Mouse (Mus musculus) thymus, postnatal 0 days (tissue): ENCODE data around the gene Csf2rb2. TPM values are rescaled to one million over a fixed set of nuclear protein-coding genes. Genes with fewer than 3 reads are reported as not detected.
"Not testable (repeated sequence)": the region's sequence is repeated elsewhere in the genome, so short reads cannot be mapped to it uniquely, and the experiment has no call there.

Experiments used
- DNase-seq: peaks from one replicate; pipeline ENCODE4 v3.0.0-alpha.2; 2015; ENCODE audit warnings: low spot score
- polyA plus RNA-seq: library from polyadenylated mRNA; unstranded; fragments of >200 nt; fragmentation: Nextera tagmentation; extraction: Ambion mirVana; gene quantifications from 2 replicates; pipeline ENCODE4 v1.2.1, GENCODE M21; 2015

The Csf2rb2 gene
- polyA plus RNA-seq: 1.2 and 1.3 TPM in 2 replicates

DNA sequence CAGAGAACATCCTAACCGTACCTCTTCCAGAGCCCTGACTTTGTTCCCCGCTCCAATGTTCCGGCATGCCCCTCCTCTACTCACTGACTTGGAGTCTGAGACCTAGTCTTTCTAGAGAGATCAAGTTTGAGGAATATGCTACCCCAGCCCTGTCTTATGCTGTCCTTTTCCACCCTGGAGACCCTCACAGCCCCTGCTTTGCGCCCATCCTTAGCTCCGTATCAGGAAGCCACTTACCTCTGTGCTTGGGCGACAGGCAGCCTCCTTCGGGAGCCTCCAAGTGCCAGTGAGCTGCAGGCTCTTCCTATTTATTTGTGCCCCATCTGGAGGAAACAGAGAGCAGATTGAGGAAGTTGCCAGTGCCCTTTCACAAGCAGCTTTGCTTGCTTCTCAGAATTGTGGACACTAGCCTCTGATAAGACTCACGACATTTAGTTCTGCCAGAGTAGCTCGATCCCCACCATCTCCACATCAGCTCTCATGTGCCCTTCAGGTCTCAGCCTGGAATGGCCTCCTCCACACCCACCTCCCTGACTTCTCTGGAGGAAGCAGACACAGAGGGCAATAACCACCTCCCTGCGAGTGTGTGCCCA, at the start of gene Csf2rb2:
Gene Csf2rb2 (minus strand): TSS at position 381 of the 593 bp plus-strand sequence.
- no peak for DNase-seq

DNA sequence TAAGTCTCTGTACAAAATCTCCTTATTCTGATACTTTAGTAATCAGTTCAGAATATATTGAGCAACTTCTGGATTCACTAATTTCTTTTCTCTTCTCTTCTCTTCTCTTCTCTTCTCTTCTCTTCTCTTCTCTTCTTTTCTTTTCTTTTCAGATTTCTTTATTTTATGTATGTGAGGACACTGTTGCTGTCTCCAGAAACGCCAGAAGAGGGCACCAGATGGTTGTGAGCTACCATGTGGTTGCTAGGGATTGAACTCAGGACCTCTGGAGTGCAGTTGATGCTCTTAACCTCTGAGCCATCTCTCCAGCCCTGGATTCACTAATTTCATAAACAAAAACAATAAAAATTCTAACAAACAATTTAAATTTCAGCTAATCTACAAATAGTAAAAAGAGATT, 49.4 kb upstream of the Csf2rb2 start:
- DNase-seq: peak; percentile 56

DNA sequence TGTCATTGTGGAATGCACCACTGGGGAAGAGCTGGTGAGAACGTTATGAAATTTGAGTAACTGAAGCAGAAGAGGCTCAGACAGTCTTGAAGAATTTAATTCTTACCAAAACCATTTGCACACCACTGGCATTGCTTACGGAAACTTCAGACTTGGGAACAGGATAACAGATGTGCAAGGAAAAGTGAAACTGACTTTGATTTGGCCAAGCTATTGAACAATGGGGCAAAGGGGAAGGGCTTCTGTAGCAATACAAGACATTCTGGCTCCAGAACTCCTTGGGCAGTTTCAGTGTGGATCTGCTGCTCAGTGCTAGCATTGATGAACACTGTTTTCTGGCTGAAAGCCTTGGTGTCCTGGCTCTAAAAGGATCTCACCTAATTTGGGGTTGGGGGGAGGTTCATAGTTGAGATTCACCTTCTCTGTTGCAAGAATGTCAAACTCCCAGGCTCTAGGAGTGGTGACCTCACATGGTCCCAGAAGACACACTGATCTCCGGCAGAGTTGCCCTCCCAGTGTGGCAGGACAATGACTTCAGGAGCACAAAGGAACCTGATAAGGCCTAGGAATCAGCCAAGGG, 46.2 kb upstream of the Csf2rb2 start:
- DNase-seq: no peak

DNA sequence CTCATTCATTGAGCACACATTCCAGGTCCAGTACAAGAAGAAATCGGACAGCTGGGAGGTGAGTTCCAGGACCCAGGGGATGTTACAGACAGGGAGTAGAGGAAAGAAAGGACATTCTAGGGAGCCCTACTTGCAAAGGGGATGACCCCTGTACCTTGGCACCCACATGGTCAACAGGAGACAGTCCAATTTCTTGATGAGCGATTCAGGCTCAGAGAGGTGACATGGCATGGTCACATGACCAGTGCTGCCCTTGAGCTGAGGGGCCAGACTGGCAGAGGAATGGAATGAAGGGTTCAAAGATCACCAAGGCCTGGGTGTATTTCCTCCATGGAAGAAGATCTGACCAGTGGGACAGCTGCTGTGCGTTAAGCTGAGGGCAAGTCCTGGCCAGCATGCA, 39.0 kb upstream of the Csf2rb2 start:
- DNase-seq: no peak

DNA sequence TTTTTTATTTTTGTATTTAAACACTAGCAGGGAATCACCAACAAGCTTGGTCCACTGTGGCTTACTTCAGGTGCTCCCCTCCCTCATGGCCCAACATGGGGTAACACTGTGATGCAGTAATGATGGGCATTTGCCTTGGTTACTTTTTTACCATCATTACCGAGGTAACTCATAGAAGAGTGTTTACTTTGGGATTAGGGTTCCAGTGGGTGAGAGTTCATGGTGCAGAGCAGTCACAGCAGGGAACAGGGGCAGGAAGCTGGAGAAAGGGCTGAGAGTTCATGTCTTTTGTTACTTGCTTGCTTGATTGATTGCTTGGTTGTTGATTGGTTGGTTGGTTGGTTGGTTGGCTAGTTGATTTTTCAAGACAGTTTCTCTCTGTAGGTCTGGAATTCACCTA, 38.2 kb upstream of the Csf2rb2 start:
- DNase-seq: no peak

DNA sequence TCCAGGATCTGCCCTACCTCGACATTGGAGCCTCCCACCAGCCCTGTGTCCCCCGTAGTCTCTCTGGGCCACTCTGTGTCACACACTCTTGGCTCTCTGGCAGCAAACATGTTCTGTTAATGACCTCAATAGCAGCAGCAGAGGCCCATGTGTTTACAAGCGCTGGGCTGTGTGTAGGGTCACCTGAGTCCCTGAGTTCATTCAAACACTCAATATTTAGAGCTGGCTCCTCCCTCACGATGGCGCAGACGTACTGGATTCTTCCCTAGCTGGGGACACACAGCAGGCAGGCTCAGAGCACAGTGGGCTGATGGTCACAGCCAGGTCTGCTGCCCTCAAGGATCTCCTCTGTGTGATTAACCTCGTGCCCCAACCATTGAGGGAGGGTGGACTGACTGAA, 35.4 kb upstream of the Csf2rb2 start:
- DNase-seq: not testable (repeated sequence)

DNA sequence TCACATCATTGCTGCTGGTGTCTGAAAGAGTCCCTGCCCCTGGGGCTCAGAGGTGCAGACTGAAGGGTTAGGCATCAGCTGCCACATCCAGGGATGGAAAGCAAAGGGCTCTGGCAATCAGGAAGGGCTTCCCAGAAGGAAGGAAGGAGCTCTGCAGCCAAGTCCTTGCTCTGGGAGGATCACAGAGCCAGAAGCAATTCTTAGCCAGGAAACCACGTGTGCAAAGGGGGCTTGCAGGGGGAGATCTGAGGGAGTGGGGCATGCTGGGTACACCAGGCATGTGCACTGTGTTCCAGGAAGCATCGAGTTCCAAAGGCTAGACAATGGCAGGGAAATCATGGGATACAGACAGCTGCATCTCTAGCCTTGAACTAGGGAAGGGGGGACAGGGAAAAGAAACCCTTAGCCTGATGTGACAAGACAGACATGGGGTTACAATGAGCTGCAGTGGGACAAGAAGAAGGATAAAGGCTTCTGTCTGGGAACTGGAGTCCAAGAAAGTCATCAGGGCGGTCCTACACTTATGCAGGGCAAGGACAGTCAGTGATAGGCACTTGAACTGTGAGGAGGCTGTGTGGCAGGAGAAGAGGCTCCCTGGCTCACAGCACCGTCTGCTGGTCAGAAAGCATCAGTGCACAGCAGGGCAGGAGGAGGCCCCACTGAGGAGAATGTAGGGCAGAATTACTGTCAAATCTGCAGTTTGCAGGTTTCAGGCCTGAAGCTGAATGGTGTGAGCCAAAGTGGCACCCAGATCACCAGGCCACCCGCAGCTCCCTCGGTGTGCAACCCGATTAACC, 34.3 kb upstream of the Csf2rb2 start:
- DNase-seq: peak; percentile 54

DNA sequence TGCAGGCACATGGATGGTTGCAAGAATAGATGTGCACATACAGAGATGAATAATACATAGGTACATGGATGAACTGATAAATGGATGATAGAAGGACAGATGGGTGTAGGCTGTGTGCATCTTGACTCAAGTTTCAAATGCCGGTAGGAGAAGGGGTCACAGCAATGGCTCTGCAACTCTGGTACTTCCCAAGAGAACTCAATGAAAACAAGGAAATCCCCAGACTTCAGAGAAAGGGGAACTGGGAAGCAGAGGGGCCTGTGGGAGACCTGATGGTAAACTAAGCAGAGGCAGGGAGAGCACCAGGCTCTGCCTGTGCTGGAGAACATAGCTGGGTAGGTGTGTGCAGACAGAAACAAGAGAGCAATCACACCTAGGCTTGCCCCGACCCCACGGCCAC, 28.9 kb upstream of the Csf2rb2 start:
- DNase-seq: no peak

DNA sequence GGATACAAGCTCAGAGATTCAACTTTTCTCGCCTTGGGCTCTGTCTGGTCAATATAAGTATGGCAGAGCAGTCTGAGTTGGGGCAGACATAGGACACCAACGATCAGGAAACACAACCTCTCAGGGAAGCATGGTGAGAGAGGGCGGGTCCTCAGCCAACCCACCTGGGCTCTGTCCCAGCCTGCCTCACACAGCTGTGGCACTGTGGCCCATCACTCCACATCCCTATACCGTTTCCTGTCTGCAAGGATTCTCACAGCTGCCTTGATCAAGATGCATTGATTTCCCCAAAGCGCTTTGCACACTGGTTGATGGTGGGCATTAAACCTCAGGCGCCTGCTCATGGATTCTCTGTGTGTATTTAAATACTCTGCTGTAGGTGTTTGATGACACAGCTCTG, 27.5 kb upstream of the Csf2rb2 start:
- DNase-seq: peak; percentile 51

DNA sequence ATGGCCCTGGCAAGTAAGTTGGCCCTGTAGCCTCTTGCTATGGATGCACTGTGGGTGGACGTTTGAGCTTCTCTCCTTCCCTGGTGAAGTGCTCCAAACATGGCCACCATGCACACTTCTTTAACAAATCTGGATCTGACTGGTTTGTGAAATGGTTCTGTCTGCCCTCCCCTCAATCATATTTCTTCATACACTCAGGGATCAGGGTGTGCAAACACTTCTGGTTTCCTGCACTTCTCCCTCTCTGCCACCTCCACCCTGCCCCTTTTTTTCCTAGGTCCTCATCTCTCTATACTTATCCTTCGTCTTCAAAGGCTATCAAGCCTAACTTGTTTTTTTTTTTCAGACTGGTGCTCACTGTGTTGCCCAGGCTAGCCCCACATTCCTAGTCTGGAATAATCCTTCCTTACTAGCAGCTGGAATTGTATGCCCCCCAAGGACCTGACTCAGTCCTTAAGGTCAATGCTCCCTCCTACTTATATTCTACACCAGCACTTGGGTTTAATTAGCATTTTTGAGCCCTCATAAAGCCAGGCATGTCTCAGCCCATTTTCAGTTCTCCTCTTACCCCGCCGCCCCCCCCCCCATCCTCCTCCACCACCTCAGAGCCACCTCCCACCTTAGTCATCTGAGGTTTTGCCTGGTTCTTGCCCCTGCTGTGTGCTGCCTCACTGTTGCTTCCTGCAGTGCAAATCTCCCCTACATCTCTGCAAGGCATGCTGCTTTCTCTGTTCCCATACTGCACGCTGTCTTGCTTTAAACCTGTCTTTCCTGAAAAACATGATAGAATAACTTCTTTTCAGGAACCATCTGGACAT, 26.2 kb upstream of the Csf2rb2 start:
- no peak for DNase-seq

DNA sequence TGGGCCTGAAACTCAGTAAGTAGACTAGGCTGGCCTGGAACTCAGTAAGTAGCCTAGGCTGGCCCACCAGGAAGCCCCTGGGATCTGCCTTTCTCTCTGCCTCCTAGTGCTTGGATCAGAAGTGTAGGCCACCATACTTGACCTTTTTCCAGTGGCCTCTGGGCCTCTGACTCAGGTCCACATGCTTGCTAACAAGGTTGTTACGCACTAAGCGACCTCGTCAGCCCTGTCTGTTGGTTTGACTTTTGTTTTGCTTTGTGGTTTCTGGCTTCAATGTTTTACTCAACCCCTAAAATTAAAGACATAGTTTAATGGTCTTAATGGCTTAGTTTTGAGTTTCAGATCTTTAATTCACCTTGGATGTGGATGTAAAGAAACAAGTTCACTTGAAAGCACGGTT, 25.2 kb upstream of the Csf2rb2 start:
- no peak for DNase-seq

DNA sequence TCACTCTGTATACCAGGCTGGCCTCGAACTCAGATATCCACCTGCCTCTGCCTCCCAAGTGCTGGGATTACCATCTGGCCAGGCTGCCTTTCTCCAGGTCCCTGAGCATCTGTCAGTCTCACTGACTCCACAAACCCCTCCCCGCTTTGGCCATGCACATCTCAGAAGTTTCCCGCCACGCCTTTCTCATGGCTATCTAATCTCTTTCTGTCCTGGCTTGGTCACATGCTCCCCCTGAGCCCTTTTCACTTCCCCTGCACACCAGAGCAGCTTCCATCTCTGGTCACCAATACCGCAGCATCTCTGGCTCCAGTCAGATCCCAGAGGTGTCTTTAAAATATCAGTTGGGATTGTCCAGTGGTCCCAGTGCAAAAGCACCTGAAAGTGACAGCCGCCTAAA, 24.5 kb upstream of the Csf2rb2 start:
- DNase-seq: not testable (repeated sequence)

DNA sequence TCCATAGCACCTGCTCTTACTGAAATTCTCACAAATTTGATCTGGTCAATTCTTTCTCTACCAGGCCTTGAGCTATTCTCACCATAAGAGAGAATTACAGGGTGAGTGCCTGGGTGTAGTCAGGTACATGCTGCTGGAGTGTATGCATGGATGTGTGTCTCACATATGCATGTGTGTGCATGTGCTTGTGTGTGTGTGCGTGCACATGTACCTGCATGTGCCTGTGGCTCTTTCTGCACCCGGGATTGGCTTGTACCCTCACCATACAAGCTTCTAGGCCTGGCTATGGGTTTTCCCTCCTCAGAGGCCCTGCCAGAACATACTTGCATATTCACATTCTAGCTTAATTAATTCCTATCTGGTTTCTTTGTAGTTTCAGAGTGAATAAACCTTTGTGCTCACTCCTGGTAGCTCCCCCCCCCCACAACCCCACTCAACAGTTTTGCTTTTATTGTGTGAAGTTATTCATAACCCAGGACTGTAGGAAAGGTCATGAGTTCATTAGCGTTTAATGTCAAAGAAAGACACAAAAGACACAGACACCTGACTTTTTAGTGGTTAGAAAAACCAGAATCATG, 23.1 kb upstream of the Csf2rb2 start:
- no peak for DNase-seq

DNA sequence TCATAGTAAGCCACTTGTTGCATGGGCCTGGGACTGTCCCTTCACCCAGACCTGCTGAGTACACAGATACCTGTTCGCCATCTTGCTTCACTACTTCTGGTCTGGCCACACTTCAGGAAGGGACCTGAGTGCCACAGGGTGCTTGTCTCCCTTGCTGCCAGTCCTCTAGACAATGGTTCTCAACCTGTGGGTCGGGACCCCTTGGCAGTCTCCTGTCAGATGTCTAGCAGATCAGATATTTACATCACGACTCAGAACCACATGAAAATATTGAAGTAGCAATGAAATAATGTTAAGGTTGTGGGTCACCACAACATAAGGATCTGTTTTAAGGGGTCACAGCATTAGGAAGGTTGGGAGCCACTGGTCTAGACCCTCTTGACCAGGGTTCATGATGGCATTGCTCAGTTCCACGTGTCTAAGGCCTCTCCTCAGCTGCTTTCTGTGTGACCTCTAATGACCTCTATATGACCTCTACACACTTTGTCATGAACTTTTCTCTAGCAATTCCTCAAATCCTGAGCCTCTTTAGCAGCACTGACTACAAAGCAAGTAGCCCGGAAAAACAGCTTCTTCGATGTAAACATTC, 22.3 kb upstream of the Csf2rb2 start:
- not testable (repeated sequence) for DNase-seq

DNA sequence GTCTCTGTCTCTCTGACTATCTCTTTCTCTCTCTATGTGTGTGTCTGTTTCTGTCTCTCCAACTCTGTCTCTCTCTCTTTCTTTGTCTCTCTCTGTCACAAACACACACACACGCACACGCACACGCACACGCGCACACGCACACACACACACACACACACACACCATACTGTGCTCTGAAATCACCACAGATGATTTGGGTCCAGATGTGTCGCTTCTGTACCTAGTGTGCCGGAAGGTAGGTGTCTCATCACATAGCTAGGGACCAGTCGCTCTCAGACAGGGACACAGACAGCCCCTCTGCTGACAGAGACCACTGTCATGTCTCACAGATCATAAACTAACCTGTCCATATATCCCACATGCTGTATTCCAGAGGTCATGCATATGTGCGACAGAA, 21.2 kb upstream of the Csf2rb2 start:
- no peak for DNase-seq

DNA sequence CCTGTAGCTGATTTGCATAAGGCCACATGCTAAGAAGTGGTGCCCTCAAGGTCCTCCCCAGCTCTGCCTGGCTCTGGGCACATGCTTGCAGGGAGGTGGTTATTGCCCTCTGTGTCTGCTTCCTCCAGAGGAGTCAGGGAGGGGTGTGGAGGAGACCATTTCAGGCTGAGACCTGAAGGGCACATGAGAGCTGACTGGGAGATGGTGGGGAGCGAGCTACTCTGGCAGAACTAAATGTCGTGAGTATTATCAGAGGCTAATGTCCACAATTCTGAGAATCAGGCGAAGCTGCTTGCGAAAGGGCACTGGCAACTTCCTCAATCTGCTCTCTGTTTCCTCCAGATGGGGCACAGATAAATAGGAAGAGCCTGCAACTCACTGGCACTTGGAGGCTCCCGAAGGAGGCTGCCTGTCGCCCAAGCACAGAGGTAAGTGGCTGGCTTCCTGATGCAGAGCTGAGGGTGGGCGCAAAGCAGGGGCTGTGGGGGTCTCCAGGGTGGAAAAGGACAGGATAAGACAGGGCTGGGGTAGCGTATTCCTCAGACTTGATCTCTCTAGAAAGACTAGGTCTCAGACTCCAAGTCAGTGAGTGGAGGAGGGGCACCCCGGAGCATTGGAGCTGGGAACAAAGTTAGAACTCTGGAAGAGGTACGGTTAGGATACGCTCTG, 20.3 kb upstream of the Csf2rb2 start, which contains the start of gene Csf2rb:
Gene Csf2rb (plus strand): TSS at position 82 of the 669 bp plus-strand sequence.
- no peak for DNase-seq

DNA sequence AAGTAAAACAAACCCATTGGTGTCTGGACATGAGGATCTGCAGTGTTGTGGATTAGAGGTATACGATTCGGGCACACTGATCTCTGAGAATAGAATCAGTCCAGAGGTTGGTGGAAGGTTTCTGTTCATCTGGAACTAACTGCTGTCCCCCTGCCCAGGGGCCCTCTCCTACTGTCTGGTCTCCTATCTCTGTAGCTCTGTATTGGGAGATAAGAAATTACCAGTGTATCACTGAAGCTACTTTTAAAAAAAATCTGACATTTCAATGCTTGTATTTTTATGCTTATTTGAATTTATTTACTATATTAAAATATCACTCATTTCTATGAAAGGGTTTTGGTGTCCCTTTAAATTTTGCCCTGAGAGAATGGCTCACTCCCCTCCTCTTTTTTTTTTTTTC, 18.8 kb upstream of the Csf2rb2 start:
- no peak for DNase-seq

DNA sequence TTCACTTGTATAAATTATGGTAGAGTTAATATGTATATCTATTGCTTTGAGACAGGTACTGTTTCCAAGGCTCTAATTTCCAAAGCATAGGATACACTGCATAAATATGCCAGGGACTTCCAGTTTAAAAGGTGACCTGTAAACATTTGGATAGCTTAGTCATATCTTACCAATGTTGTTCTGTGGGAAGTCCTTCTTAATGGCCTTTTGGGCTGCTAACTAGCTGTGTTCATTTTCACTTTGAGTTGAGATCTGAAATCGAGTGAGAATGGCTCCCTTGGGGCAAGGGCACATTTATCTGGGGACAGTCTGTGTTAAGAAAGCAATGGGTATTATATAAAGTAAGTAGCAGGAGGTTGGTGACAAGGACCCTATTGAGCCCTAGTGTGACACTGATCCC, 17.8 kb upstream of the Csf2rb2 start:
- DNase-seq: no peak

DNA sequence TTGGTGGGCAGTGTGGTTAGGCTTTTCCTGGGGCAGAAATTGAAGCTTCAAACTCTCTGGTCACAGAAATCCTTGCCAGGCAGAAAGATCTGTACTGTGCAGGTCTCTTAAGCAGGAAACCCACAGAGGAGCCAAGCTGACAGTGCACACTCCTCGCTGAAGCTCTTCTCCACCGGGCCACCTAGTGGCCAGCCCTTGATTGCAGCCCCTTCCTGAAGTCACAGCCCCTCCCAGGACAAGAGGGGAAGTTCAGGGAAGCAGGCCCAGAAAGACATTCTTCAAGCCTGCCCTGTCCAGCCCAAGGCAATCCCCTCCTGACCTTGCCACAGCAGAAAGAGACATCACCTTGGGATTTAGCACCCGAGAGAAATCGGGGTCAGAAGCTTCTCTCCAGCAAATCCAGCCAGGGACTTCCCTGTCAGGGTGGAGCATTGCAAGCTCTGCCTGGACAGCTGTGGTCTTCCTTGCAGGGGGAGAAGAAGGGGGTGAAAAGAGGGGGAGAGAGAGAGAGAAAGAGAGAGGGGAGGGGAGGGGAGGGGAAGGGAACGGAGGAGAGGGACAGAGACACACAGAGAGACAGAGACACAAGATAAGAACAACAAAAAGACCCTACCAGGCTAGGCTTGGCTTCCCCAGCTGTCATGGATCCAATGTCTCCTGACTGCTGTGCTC, 15.4 kb upstream of the Csf2rb2 start:
- DNase-seq: peak; percentile 65
